Mouse (Mus musculus) cerebellum, adult 2 months (tissue): ENCODE data around the gene Gngt2. TPM values are rescaled to one million over a fixed set of nuclear protein-coding genes. Genes with fewer than 3 reads are reported as not detected.

Experiments used
- DNase-seq, 2 experiments: peaks; one replicate each; pipeline ENCODE4 v3.0.0; 2021
- H3K27ac ChIP-seq: fragments of 200-500 bp; 2 replicates; pipeline ENCODE4 v1.5.1; 2012; ENCODE audit warnings: low read length, control low read depth, inconsistent platforms; ENCODE audit not compliant: insufficient read depth
- H3K27me3 ChIP-seq: fragments of 200-500 bp; 2 replicates; pipeline ENCODE4 v1.6.1; 2012; ENCODE audit warnings: inconsistent platforms, mild to moderate bottlenecking, low read length, moderate library complexity; ENCODE audit not compliant: control insufficient read depth, insufficient read depth
- H3K4me1 ChIP-seq: fragments of 200-500 bp; 2 replicates; pipeline ENCODE4 v1.6.1; 2011; ENCODE audit warnings: low read length; ENCODE audit not compliant: control insufficient read depth, insufficient read depth
- H3K4me3 ChIP-seq: fragments of 200-500 bp; replicated peaks from 2 replicates; pipeline ENCODE3; 2011; ENCODE audit warnings: mild to moderate bottlenecking, low read depth, low read length, control low read depth; ENCODE audit not compliant: insufficient read depth
- CTCF ChIP-seq: fragments of 200-500 bp; IDR thresholded peaks from 2 replicates; pipeline ENCODE4 v1.5.1; 2011; ENCODE audit warnings: low read depth, mild to moderate bottlenecking, control low read depth, low read length, moderate library complexity, borderline replicate concordance; ENCODE audit not compliant: insufficient read depth
- POLR2A ChIP-seq: fragments of 200-500 bp; IDR thresholded peaks from 2 replicates; pipeline ENCODE4 v1.6.1; 2011; ENCODE audit warnings: low read length, control low read depth, borderline replicate concordance; ENCODE audit not compliant: insufficient read depth
- WGBS: fragments of 180-500 bp; shearing (Covaris S2); methylation state at CpG from one replicate; pipeline ENCODE4 v1.1.7; 2018; 5-methylcytosine and 5-hydroxymethylcytosine counted together
- polyA plus RNA-seq: library from polyadenylated mRNA; depleted of rRNA; stranded (reverse); fragments of >200 nt; gene quantifications from 2 replicates; pipeline ENCODE4 v1.2.3, GENCODE M21; 2012

The Gngt2 gene
- polyA plus RNA-seq, 1 experiment, result 5.4 TPM

GRCm38 (mm10) chr11:95853684-95854083 lies 16.7 kb downstream of the Gngt2 start:
- no peak overlapping the region for H3K4me3 ChIP-seq
- H3K4me1 ChIP-seq, result no peaks in the 10 kb centered on the region; the same call in 1 of the 2 replicates
- peak; percentile 60 to 66 for DNase-seq
- H3K27ac ChIP-seq, result no peak overlapping the region
- no peaks in the 10 kb centered on the region for H3K27me3 ChIP-seq
- 46% methylated on average over 5 of the region's 5 CpGs for WGBS
- TF ChIP-seq POLR2A (no peak), CTCF (peak; percentile 88)

- Histone ChIP-seq H3K27me3 (no peaks in the 10 kb centered on the region), H3K4me3 (peak overlapping the region; percentile 31), H3K4me1 (no peaks in the 10 kb centered on the region; the same call in 1 of the 2 replicates), H3K27ac (no peak overlapping the region)
- TF ChIP-seq POLR2A, result no peak
- no peak for TF ChIP-seq CTCF
- peak; percentile 47 to 63 for DNase-seq
- WGBS, result 75% methylated on average over 4 of the region's 4 CpGs
Observed at GRCm38 (mm10) chr11:95857306-95857705, 20.3 kb downstream of the Gngt2 start.

GRCm38 (mm10) chr11:95857716-95858527 lies 20.9 kb downstream of the Gngt2 start:
- no peak for TF ChIP-seq CTCF
- TF ChIP-seq POLR2A, result no peak
- Histone ChIP-seq H3K4me3 (peak overlapping the region; percentile 76), H3K4me1 (no peaks in the 10 kb centered on the region; the same call in 1 of the 2 replicates), H3K27ac (peak overlapping the region; percentile 48), H3K27me3 (no peaks in the 10 kb centered on the region)
- DNase-seq, result peak; percentile 27 to 78
- WGBS, result 11% methylated on average over 21 of the region's 21 CpGs

- TF ChIP-seq CTCF (no peak), POLR2A (peak; percentile 68; the same call in 1 of the 2 replicates)
- peak overlapping the region; percentile 48 for H3K27ac ChIP-seq
- H3K27me3 ChIP-seq, result no peaks in the 10 kb centered on the region
- H3K4me3 ChIP-seq, result peak overlapping the region; percentile 76
- no peaks in the 10 kb centered on the region; the same call in 1 of the 2 replicates for H3K4me1 ChIP-seq
- WGBS, result under 1% methylated on average over 58 of the region's 58 CpGs
- peak; percentile 97 to 98 for DNase-seq
Observed at GRCm38 (mm10) chr11:95858528-95859467, 21.8 kb downstream of the Gngt2 start.

- peak in 1 of 2 experiments; percentile 78 for DNase-seq
- WGBS, result 1% methylated on average over 35 of the region's 35 CpGs
- TF ChIP-seq CTCF (no peak), POLR2A (no peak)
- peak overlapping the region; percentile 62 for H3K4me3 ChIP-seq
- H3K27ac ChIP-seq, result peak overlapping the region; percentile 8; the same call in 1 of the 2 replicates
- no peaks in the 10 kb centered on the region for H3K27me3 ChIP-seq
- H3K4me1 ChIP-seq, result no peaks in the 10 kb centered on the region; the same call in 1 of the 2 replicates
Observed at GRCm38 (mm10) chr11:95859468-95859855, 22.4 kb downstream of the Gngt2 start.

GRCm38 (mm10) chr11:95860071-95860490 lies 23.1 kb downstream of the Gngt2 start:
- no peak for TF ChIP-seq CTCF
- no peak for TF ChIP-seq POLR2A
- no peaks in the 10 kb centered on the region; the same call in 1 of the 2 replicates for H3K4me1 ChIP-seq
- no peak overlapping the region for H3K27ac ChIP-seq
- peak in 1 of 2 experiments; percentile 16 for DNase-seq
- no peaks in the 10 kb centered on the region for H3K27me3 ChIP-seq
- 24% methylated on average over 3 of the region's 3 CpGs for WGBS
- peak overlapping the region; percentile 62 for H3K4me3 ChIP-seq

GRCm38 (mm10) chr11:95861397-95861796 lies 24.4 kb downstream of the Gngt2 start:
- TF ChIP-seq CTCF (no peak), POLR2A (no peak)
- no peak overlapping the region for H3K27ac ChIP-seq
- DNase-seq, result no peak
- no peak overlapping the region for H3K4me3 ChIP-seq
- no peaks in the 10 kb centered on the region; the same call in 1 of the 2 replicates for H3K4me1 ChIP-seq
- H3K27me3 ChIP-seq, result no peaks in the 10 kb centered on the region
- WGBS, result 94% methylated on average over 8 of the region's 8 CpGs
